ENCODE assay signal across 28 mouse cellular contexts in the genomic region with DNA sequence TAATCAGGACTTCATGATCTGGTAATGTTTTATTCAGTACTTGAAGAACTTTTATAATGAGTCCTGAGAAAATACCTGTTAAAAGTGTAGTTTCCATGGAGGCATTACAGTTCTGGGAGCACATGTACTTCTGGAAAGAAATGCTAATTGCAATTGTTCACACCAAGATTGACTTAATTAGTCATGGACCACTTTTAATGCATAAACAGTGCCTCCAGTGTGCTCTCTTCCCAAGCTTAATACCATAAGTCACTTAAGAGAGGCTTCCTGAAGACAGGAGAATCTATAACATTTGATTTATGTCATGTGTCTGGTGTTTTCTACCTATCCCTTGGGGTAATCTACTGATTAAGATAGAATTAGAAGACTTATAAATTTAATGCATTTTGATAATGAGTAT.
DNase-seq lines count a peak whose midpoint lies in the region; ATAC-seq and TF ChIP-seq lines count a peak whose summit lies in the region.
"Had no signal": no experiment of that assay in that cellular context is flagged by ENCODE, and none has a peak within 500 bp of the region (broad histone marks: within the 10 kb centered on the region; RNA-seq: fewer than 3 reads in every experiment).

No protein-coding gene starts in this region.

- H3K4me3 ChIP-seq in midbrain, embryonic 12.5 days, result no peak overlapping the region
- no peak overlapping the region for H3K4me3 ChIP-seq in midbrain, embryonic 11.5 days (ENCODE audit: low read depth, low read length)
- H3K4me3 ChIP-seq in midbrain, embryonic 15.5 days, result no peak overlapping the region
- H3K4me3 ChIP-seq in midbrain, embryonic 10.5 days, result no peak overlapping the region
- no peak overlapping the region for H3K4me3 ChIP-seq in neural tube, embryonic 12.5 days
- H3K4me3 ChIP-seq: embryonic facial prominence, embryonic 10.5 days; embryonic facial prominence, embryonic 12.5 days; forebrain, embryonic 13.5 days; forebrain, embryonic 15.5 days had no signal

- no peak overlapping the region for H3K4me2 ChIP-seq in midbrain, embryonic 12.5 days (replicated peaks)
- H3K4me2 ChIP-seq in midbrain, embryonic 11.5 days, result no peak overlapping the region
- H3K4me2 ChIP-seq in midbrain, embryonic 15.5 days, result no peak overlapping the region
- no peak overlapping the region for H3K4me2 ChIP-seq in neural tube, embryonic 12.5 days (replicated peaks)
- H3K4me2 ChIP-seq: embryonic facial prominence, embryonic 12.5 days; forebrain, embryonic 13.5 days; forebrain, embryonic 15.5 days had no signal

- no peak for TF ChIP-seq POLR2A in brain, embryonic 14.5 days (IDR thresholded peaks at IDR 0.05; ENCODE audit: borderline replicate concordance, extremely low read depth, insufficient read depth, insufficient read length, poor library complexity, severe bottlenecking)

- H3K27ac ChIP-seq in midbrain, embryonic 12.5 days (replicated peaks), result no peak overlapping the region
- no peak overlapping the region for H3K27ac ChIP-seq in midbrain, embryonic 11.5 days (ENCODE audit: low read depth, low read length)
- no peak overlapping the region for H3K27ac ChIP-seq in midbrain, embryonic 15.5 days
- H3K27ac ChIP-seq in midbrain, embryonic 10.5 days (replicated peaks), result no peak overlapping the region
- no peak overlapping the region for H3K27ac ChIP-seq in neural tube, embryonic 12.5 days
- H3K27ac ChIP-seq: embryonic facial prominence, embryonic 10.5 days; embryonic facial prominence, embryonic 12.5 days; forebrain, embryonic 13.5 days; forebrain, embryonic 15.5 days had no signal

- peak; percentile 38; the same call in 1 of the 2 replicates for ATAC-seq in midbrain, embryonic 12.5 days (ENCODE audit: low FRiP score, low read depth)
- ATAC-seq in midbrain, embryonic 11.5 days (ENCODE audit: low FRiP score), result no peak
- 0 out of 2 replicates have a peak, but pooled peaks have one; percentile 52 for ATAC-seq in midbrain, embryonic 15.5 days (replicated peaks)
- peak; percentile 56; the same call in 1 of the 2 replicates for ATAC-seq in neural tube, embryonic 12.5 days (ENCODE audit: low FRiP score, low read depth)
- ATAC-seq: activated CD4-positive, CD25-positive, alpha-beta regulatory T cell, adult 4 months; CD4-positive, CD25-positive, alpha-beta regulatory T cell, adult 4 months; forebrain, embryonic 13.5 days; forebrain, embryonic 15.5 days; Patski had no signal

- H3K9ac ChIP-seq in midbrain, embryonic 12.5 days (replicated peaks), result no peak overlapping the region
- H3K9ac ChIP-seq in midbrain, embryonic 11.5 days (ENCODE audit: low read length), result no peak overlapping the region
- H3K9ac ChIP-seq in midbrain, embryonic 15.5 days, result no peak overlapping the region
- no peak overlapping the region for H3K9ac ChIP-seq in neural tube, embryonic 12.5 days
- H3K9ac ChIP-seq: embryonic facial prominence, embryonic 12.5 days; forebrain, embryonic 13.5 days; forebrain, embryonic 15.5 days had no signal

- no peak for TF ChIP-seq CTCF in brain, embryonic 14.5 days (IDR thresholded peaks at IDR 0.05; ENCODE audit: borderline replicate concordance, extremely low read depth, insufficient read depth, insufficient read length)

- no peaks in the 10 kb centered on the region for H3K27me3 ChIP-seq in midbrain, embryonic 12.5 days
- H3K27me3 ChIP-seq in midbrain, embryonic 11.5 days (ENCODE audit: control insufficient read depth, insufficient read depth, low read length), result no peaks in the 10 kb centered on the region
- no peaks in the 10 kb centered on the region for H3K27me3 ChIP-seq in midbrain, embryonic 15.5 days (replicated peaks)
- H3K27me3 ChIP-seq in midbrain, embryonic 10.5 days (ENCODE audit: low read depth, poor library complexity, severe bottlenecking), result no peaks in the 10 kb centered on the region
- H3K27me3 ChIP-seq in neural tube, embryonic 12.5 days (replicated peaks), result no peaks in the 10 kb centered on the region
- H3K27me3 ChIP-seq: CH12.LX; embryonic facial prominence, embryonic 12.5 days; forebrain, embryonic 13.5 days; forebrain, embryonic 15.5 days; Patski had no signal

- DNase-seq in midbrain, embryonic 11.5 days (ENCODE audit: low spot score, missing footprints), result no peak
- no peak for DNase-seq in midbrain, embryonic 10.5 days (ENCODE audit: low spot score)
- DNase-seq in neural tube, embryonic 10.5 days (ENCODE audit: extremely low spot score, low spot score), result no peak
- DNase-seq in brain, embryonic 14.5 days (ENCODE audit: low read depth), result peak; percentile 26
- no peak for DNase-seq in embryo, embryonic 9.5 days (ENCODE audit: extremely low spot score)
- DNase-seq: adrenal gland, adult 8-10 months; adrenal gland, postnatal 14 days; adrenal gland, postnatal 36 days; B cell, adult 2 months; cerebellum, adult 11 months; cerebellum, adult 18-20 months; cerebellum, adult 8-10 months; cerebellum, adult 9-11 months; cerebellum, postnatal 14 days; cerebellum, postnatal 36 days; embryo, embryonic 11 days had no signal

- H3K36me3 ChIP-seq in midbrain, embryonic 12.5 days, result no peaks in the 10 kb centered on the region
- H3K36me3 ChIP-seq in midbrain, embryonic 11.5 days (ENCODE audit: control insufficient read depth, insufficient read depth, low read length), result no peaks in the 10 kb centered on the region
- no peaks in the 10 kb centered on the region for H3K36me3 ChIP-seq in midbrain, embryonic 15.5 days (replicated peaks)
- H3K36me3 ChIP-seq in midbrain, embryonic 10.5 days, result no peaks in the 10 kb centered on the region
- no peaks in the 10 kb centered on the region for H3K36me3 ChIP-seq in neural tube, embryonic 12.5 days
- H3K36me3 ChIP-seq: embryonic facial prominence, embryonic 10.5 days; embryonic facial prominence, embryonic 12.5 days; forebrain, embryonic 15.5 days; G1E had no signal

- no peaks in the 10 kb centered on the region for H3K9me3 ChIP-seq in midbrain, embryonic 12.5 days
- H3K9me3 ChIP-seq in midbrain, embryonic 11.5 days (ENCODE audit: control insufficient read depth, low read length), result no peaks in the 10 kb centered on the region
- H3K9me3 ChIP-seq in midbrain, embryonic 15.5 days, result no peaks in the 10 kb centered on the region
- H3K9me3 ChIP-seq in midbrain, embryonic 10.5 days (replicated peaks), result no peaks in the 10 kb centered on the region
- H3K9me3 ChIP-seq in neural tube, embryonic 12.5 days, result no peaks in the 10 kb centered on the region
- H3K9me3 ChIP-seq: embryonic facial prominence, embryonic 10.5 days; embryonic facial prominence, embryonic 12.5 days; forebrain, embryonic 13.5 days; forebrain, embryonic 15.5 days; G1E had no signal

- no peaks in the 10 kb centered on the region for H3K4me1 ChIP-seq in midbrain, embryonic 12.5 days
- no peaks in the 10 kb centered on the region for H3K4me1 ChIP-seq in midbrain, embryonic 11.5 days (ENCODE audit: control insufficient read depth, insufficient read depth, low read length)
- H3K4me1 ChIP-seq in midbrain, embryonic 15.5 days, result no peaks in the 10 kb centered on the region
- no peaks in the 10 kb centered on the region for H3K4me1 ChIP-seq in midbrain, embryonic 10.5 days
- no peaks in the 10 kb centered on the region for H3K4me1 ChIP-seq in neural tube, embryonic 12.5 days
- H3K4me1 ChIP-seq: embryonic facial prominence, embryonic 10.5 days; embryonic facial prominence, embryonic 12.5 days; forebrain, embryonic 13.5 days; forebrain, embryonic 15.5 days had no signal
